Mouse (Mus musculus) lung, postnatal 0 days (tissue): ENCODE measurements around the gene Slc35e3.

Experiments
- CTCF ChIP-seq: IDR thresholded peaks from 2 replicates; pipeline ENCODE4 v1.5.1; 2016; ENCODE audit warnings: antibody characterized with exemption, mild to moderate bottlenecking
- EP300 ChIP-seq: IDR thresholded peaks from 2 replicates; pipeline ENCODE4 v1.6.1; 2016; ENCODE audit warnings: antibody characterized with exemption, mild to moderate bottlenecking, control low read depth

- TF ChIP-seq CTCF (no peak), EP300 (no peak)
These were observed 9.8 kb upstream of the Slc35e3 start for GRCm38 (mm10) chr10:117755799-117756467.
